Mouse (Mus musculus) liver, embryonic 14.5 days (tissue): ENCODE measurements at regions not wholly inside any gene's neighbourhood (a gene's known extent, or its start where the extent isn't known, plus 50 kb on each side); places are given as distances from the start of the nearest gene placed in this dataset.

Source experiments
- ATAC-seq: fragments of 200-750 bp; cut with Nextera tagmentation; 2 replicates; pipeline ENCODE4 v1.8.0; 2017; ENCODE audit warnings: moderate number of reproducible peaks, mild to moderate bottlenecking, moderate library complexity; ENCODE audit not compliant: insufficient read depth
- DNase-seq, 3 experiments: peaks; one replicate each; pipeline ENCODE4 v3.0.0-alpha.2; 2012 to 2013; ENCODE audit warnings: low read depth in 3 of 3, low spot score in 3 of 3
- H3K27ac ChIP-seq: fragments of 300-500 bp; sonication (generic); 2 replicates; pipeline ENCODE4 v1.5.1; 2014; ENCODE audit warnings: moderate library complexity, mild to moderate bottlenecking, control low read depth, inconsistent platforms
- H3K27me3 ChIP-seq: fragments of 300-500 bp; sonication (generic); 2 replicates; pipeline ENCODE4 v1.6.1; 2014; ENCODE audit warnings: mild to moderate bottlenecking, low read length, moderate library complexity; ENCODE audit not compliant: control insufficient read depth, insufficient read depth
- H3K36me3 ChIP-seq: fragments of 300-500 bp; sonication (generic); replicated peaks from 2 replicates; pipeline ENCODE4 v1.6.1; 2014; ENCODE audit warnings: low read depth; ENCODE audit not compliant: control insufficient read depth, insufficient read depth
- H3K4me1 ChIP-seq, 2 experiments: fragments of 200-500 bp in 1 of 2; fragments of 300-500 bp in 1 of 2; sonication (generic) in 1 of 2; replicated peaks; 2 replicates each; pipeline ENCODE4 v1.6.1; 2012 to 2014; ENCODE audit warnings: antibody characterized with exemption in 1 of 2, inconsistent platforms in 1 of 2, low read length in 1 of 2; ENCODE audit not compliant: control insufficient read depth in 2 of 2, insufficient read depth in 2 of 2
- H3K4me2 ChIP-seq: fragments of 300-500 bp; sonication (generic); 2 replicates; pipeline ENCODE4 v1.6.1; 2014; ENCODE audit warnings: low read depth, mild to moderate bottlenecking, control low read depth, moderate library complexity
- H3K4me3 ChIP-seq, 2 experiments: fragments of 200-500 bp in 1 of 2; fragments of 300-500 bp in 1 of 2; sonication (generic) in 1 of 2; 2 replicates each; pipeline ENCODE4 v1.5.1; 2012 to 2014; ENCODE audit warnings: low read depth in 2 of 2, low read length in 2 of 2, mild to moderate bottlenecking in 2 of 2, control low read depth in 1 of 2, inconsistent platforms in 1 of 2, moderate library complexity in 1 of 2; ENCODE audit not compliant: insufficient read depth in 1 of 2
- H3K9ac ChIP-seq: fragments of 300-500 bp; sonication (generic); replicated peaks from 2 replicates; pipeline ENCODE4 v1.6.1; 2014; ENCODE audit warnings: mild to moderate bottlenecking, control low read depth, moderate library complexity
- H3K9me3 ChIP-seq: fragments of 300-500 bp; sonication (generic); 2 replicates; pipeline ENCODE4 v1.6.1; 2016; ENCODE audit warnings: low read length, mixed read lengths; ENCODE audit not compliant: control insufficient read depth
- CTCF ChIP-seq: IDR thresholded peaks from 2 replicates; pipeline ENCODE4 v1.5.1; 2016; ENCODE audit warnings: antibody characterized with exemption, low read depth, control low read depth
- EP300 ChIP-seq: IDR thresholded peaks from 2 replicates; pipeline ENCODE4 v1.6.1; 2016; ENCODE audit warnings: antibody characterized with exemption, low read depth
- WGBS: fragments of 180-500 bp; shearing (Covaris S2); extraction: QIAGEN DNeasy Blood & Tissue Kit; methylation state at CpG from one replicate; pipeline ENCODE4 v1.1.7; 2014; ENCODE audit not compliant: insufficient replicate concordance; 5-methylcytosine and 5-hydroxymethylcytosine counted together

DNA sequence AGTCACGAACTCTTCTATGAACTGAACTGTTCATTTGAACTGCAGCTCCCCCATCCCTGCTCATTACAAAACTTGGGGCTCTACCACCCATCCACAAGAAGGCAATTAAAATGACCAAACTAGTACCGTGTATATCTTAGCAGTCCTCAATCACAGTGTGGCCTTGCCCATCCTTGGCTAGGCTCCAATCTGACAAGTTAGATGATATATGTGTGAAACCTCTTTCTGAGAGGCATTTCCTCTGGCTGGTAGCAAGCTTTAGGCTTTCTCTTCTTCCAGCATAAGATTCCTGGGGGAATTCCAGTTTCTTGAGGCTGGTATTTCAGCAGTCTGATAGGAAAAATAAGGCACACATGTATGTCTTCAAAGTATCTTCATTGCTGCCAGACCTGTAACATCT, 88.8 kb upstream of the Hnrnpa3 start:
- Histone ChIP-seq H3K27me3 (no peaks in the 10 kb centered on the region), H3K9ac (no peak overlapping the region), H3K9me3 (no peaks in the 10 kb centered on the region), H3K27ac (no peak overlapping the region), H3K4me2 (no peak overlapping the region), H3K4me3 (no peak overlapping the region), H3K4me1 (no peaks in the 10 kb centered on the region), H3K36me3 (no peaks in the 10 kb centered on the region)
- no peak for ATAC-seq
- DNase-seq, result no peak
- no peak for TF ChIP-seq EP300
- 39% methylated on average over 2 of the region's 2 CpGs for WGBS

- WGBS, result under 1% methylated on average over 16 of the region's 16 CpGs
- Histone ChIP-seq H3K27ac (no peak overlapping the region), H3K4me3 (peak overlapping the region; percentile 12 to 48), H3K36me3 (no peaks in the 10 kb centered on the region), H3K27me3 (peaks cover 3% of the 10 kb centered on the region), H3K4me2 (peak overlapping the region; percentile 52), H3K4me1 (0 out of 4 replicates have a peak, but pooled peaks cover 0 to 5% of the 10 kb centered on the region in 2 experiments), H3K9me3 (no peaks in the 10 kb centered on the region), H3K9ac (no peak overlapping the region)
- TF ChIP-seq CTCF (no peak), EP300 (no peak)
- DNase-seq (peak; percentile 10 to 46 (median 20)), ATAC-seq (no peak)
Measured at GRCm38 (mm10) chr2:75584975-75585374, 74.1 kb upstream of the Hnrnpa3 start.

DNA sequence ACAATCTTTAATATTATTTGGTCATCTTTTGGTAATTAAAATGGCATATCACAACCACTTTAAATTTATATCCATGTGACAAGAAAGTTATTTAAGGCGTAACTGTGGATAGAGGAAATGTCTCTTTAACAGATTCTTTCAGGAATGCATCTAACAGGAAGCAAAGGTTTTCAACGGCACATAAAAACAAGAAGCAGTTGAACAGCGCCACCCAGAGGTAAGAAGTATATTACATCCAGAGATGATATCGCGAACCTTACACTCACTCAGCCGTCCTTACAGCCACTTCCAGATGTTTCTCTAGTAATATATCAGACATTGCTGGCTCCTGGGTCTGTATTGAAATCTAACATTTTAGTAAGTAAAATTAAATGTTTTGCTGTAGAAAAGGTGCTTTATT, 70.5 kb upstream of the Hnrnpa3 start:
- 0% methylated on average over 6 of the region's 6 CpGs for WGBS
- ATAC-seq, result no peak

DNA sequence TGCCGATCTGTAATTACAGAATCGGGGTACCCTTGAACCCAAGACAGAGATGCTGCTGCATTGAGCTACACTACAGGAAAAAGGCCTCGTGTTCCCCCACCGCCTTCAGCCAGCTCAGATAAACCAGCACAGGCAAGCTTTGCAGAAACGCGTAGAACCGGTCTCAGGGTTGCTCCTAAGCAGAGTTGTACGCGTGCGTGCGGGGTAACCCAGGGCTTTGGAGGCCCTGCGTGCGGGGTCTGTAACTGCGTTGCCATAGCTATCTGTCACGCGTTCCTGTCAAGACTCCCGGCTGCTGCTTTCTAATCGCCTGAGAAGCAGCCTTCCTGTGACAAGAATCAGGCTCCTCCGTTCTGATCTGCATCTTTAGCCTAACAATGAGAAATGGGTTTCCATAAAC, 69.6 kb upstream of the Hnrnpa3 start:
- no peak overlapping the region for H3K27ac ChIP-seq
- H3K36me3 ChIP-seq, result no peaks in the 10 kb centered on the region
- H3K4me1 ChIP-seq, result 0 out of 4 replicates have a peak, but pooled peaks cover 0 to 5% of the 10 kb centered on the region in 2 experiments
- peak overlapping the region; percentile 46 for H3K4me2 ChIP-seq
- peaks cover 3% of the 10 kb centered on the region for H3K27me3 ChIP-seq
- no peak overlapping the region for H3K9ac ChIP-seq
- no peak for DNase-seq
- no peaks in the 10 kb centered on the region for H3K9me3 ChIP-seq
- WGBS, result 4% methylated on average over 19 of the region's 19 CpGs
- peak overlapping the region in 1 of 2 experiments; percentile 4; a peak in 1 of 4 replicates for H3K4me3 ChIP-seq
- no peak for ATAC-seq
- TF ChIP-seq CTCF (no peak), EP300 (no peak)

More for the DNA sequence above, 70.5 kb upstream of the Hnrnpa3 start:
- H3K27me3 ChIP-seq, result peaks cover 3% of the 10 kb centered on the region
- H3K27ac ChIP-seq, result no peak overlapping the region
- no peak overlapping the region for H3K4me3 ChIP-seq
- TF ChIP-seq EP300, result no peak
- peak; percentile 75 for TF ChIP-seq CTCF
- no peak overlapping the region for H3K9ac ChIP-seq
- H3K9me3 ChIP-seq, result no peaks in the 10 kb centered on the region
- no peaks in the 10 kb centered on the region for H3K36me3 ChIP-seq
- DNase-seq, result peak; percentile 46 to 51 (median 50)
- 0 out of 4 replicates have a peak, but pooled peaks cover 0 to 5% of the 10 kb centered on the region in 2 experiments for H3K4me1 ChIP-seq
- no peak overlapping the region for H3K4me2 ChIP-seq

DNA sequence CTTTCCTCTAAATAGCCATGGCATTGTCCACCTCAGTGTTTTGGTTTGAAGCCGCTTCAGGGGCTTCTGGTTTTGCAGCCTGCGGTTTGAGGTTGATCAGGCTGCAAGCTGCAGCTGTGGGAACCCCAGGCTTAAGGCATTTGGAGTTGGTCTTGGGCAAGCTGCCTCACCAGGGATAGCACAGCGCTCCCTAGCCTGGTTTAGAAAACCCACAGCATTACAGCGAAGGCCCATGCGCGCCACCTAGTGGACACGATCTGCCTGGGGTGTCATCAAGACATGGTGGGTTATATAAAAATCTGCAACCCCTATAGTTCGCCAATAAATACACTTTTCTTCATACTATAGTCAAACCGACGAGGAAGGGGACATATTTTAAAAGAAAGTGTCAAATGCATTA, 68.9 kb upstream of the Hnrnpa3 start:
- H3K4me2 ChIP-seq, result peak overlapping the region; percentile 46
- no peak overlapping the region for H3K9ac ChIP-seq
- TF ChIP-seq CTCF, result peak; percentile 97
- no peak for TF ChIP-seq EP300
- H3K4me1 ChIP-seq, result 0 out of 4 replicates have a peak, but pooled peaks cover 0 to 4% of the 10 kb centered on the region in 2 experiments
- no peaks in the 10 kb centered on the region for H3K9me3 ChIP-seq
- DNase-seq, result peak; percentile 55 to 65 (median 57)
- H3K27ac ChIP-seq, result no peak overlapping the region
- H3K27me3 ChIP-seq, result peaks cover 3% of the 10 kb centered on the region
- 2% methylated on average over 10 of the region's 10 CpGs for WGBS
- H3K4me3 ChIP-seq, result no peak overlapping the region
- H3K36me3 ChIP-seq, result no peaks in the 10 kb centered on the region
- no peak for ATAC-seq
